ENCODE assay signal across 15 mouse cellular contexts in genomic region chr2:73919642-73920041, GRCm38 (mm10). TPM values are rescaled to one million over a fixed set of nuclear protein-coding genes. Genes with fewer than 3 reads are reported as not detected.
A peak's percentile ranks its signal among the peaks of the same experiment; 100 is the strongest.
DNase-seq lines count a peak whose midpoint lies in the region; ATAC-seq and TF ChIP-seq lines count a peak whose summit lies in the region.
"Had no signal": no experiment of that assay in that cellular context is flagged by ENCODE, and none has a peak within 500 bp of the region (broad histone marks: within the 10 kb centered on the region; RNA-seq: fewer than 3 reads in every experiment).

No protein-coding gene starts in this region.

- no peaks in the 10 kb centered on the region for H3K27me3 ChIP-seq in limb, embryonic 14.5 days (ENCODE audit: control insufficient read depth, insufficient read depth, low read length)
- 0 out of 2 replicates have a peak, but pooled peaks cover 3% of the 10 kb centered on the region for H3K27me3 ChIP-seq in limb, embryonic 10.5 days (ENCODE audit: low read depth, poor library complexity, severe bottlenecking)
- no peaks in the 10 kb centered on the region for H3K27me3 ChIP-seq in embryonic facial prominence, embryonic 15.5 days
- H3K27me3 ChIP-seq in midbrain, embryonic 15.5 days (replicated peaks): no peaks in the 10 kb centered on the region
- H3K27me3 ChIP-seq: CH12.LX had no signal

- no peaks in the 10 kb centered on the region for H3K9me3 ChIP-seq in limb, embryonic 14.5 days (ENCODE audit: control insufficient read depth, low read length)
- no peaks in the 10 kb centered on the region for H3K9me3 ChIP-seq in limb, embryonic 10.5 days (replicated peaks)
- H3K9me3 ChIP-seq in embryonic facial prominence, embryonic 15.5 days (replicated peaks): no peaks in the 10 kb centered on the region
- H3K9me3 ChIP-seq in midbrain, embryonic 15.5 days: no peaks in the 10 kb centered on the region
- H3K9me3 ChIP-seq: forebrain, embryonic 10.5 days; limb, embryonic 12.5 days had no signal

- DNase-seq in limb, embryonic 14.5 days (ENCODE audit: low spot score): peak; percentile 52
- no peak for DNase-seq in limb, embryonic 10.5 days (ENCODE audit: low spot score)
- DNase-seq in layer of hippocampus, adult 8-10 months (ENCODE audit: low spot score in 2 of 2): peak; percentile 30 to 57
- DNase-seq in right cerebral cortex, postnatal 10 days (ENCODE audit: low spot score in 2 of 2): peak; percentile 64 to 70
- DNase-seq in kidney, postnatal 10 days: no peak
- no peak for DNase-seq in cerebellum, adult 9-11 months
- DNase-seq: lung, postnatal 14 days; thymus, postnatal 4 days had no signal

- H3K36me3 ChIP-seq in limb, embryonic 14.5 days (ENCODE audit: control insufficient read depth, insufficient read depth, low read length): no peaks in the 10 kb centered on the region
- H3K36me3 ChIP-seq in limb, embryonic 10.5 days: no peaks in the 10 kb centered on the region
- H3K36me3 ChIP-seq in embryonic facial prominence, embryonic 15.5 days: no peaks in the 10 kb centered on the region
- no peaks in the 10 kb centered on the region for H3K36me3 ChIP-seq in midbrain, embryonic 15.5 days (replicated peaks)
- H3K36me3 ChIP-seq: forebrain, embryonic 10.5 days; limb, embryonic 12.5 days had no signal

- no peak for ATAC-seq in limb, embryonic 14.5 days (ENCODE audit: low FRiP score, low read depth)
- no peak for ATAC-seq in embryonic facial prominence, embryonic 15.5 days (ENCODE audit: insufficient number of reproducible peaks, low FRiP score, low TSS enrichment, low read depth)
- ATAC-seq in midbrain, embryonic 15.5 days (replicated peaks): no peak

- 0 out of 2 replicates have a peak, but pooled peaks cover 4% of the 10 kb centered on the region for H3K4me1 ChIP-seq in limb, embryonic 14.5 days (ENCODE audit: control insufficient read depth, insufficient read depth, low read length)
- no peaks in the 10 kb centered on the region for H3K4me1 ChIP-seq in limb, embryonic 10.5 days
- H3K4me1 ChIP-seq in embryonic facial prominence, embryonic 15.5 days: no peaks in the 10 kb centered on the region
- H3K4me1 ChIP-seq in midbrain, embryonic 15.5 days: no peaks in the 10 kb centered on the region
- H3K4me1 ChIP-seq: forebrain, embryonic 10.5 days; limb, embryonic 12.5 days had no signal

- H3K9ac ChIP-seq in limb, embryonic 14.5 days (ENCODE audit: low read depth, low read length, severe bottlenecking): no peak overlapping the region
- no peak overlapping the region for H3K9ac ChIP-seq in embryonic facial prominence, embryonic 15.5 days
- H3K9ac ChIP-seq in midbrain, embryonic 15.5 days: no peak overlapping the region
- H3K9ac ChIP-seq: hindbrain, embryonic 14.5 days; limb, embryonic 12.5 days had no signal

- no peak overlapping the region for H3K4me2 ChIP-seq in limb, embryonic 14.5 days (replicated peaks; ENCODE audit: low read depth, low read length, severe bottlenecking)
- no peak overlapping the region for H3K4me2 ChIP-seq in embryonic facial prominence, embryonic 15.5 days (replicated peaks)
- no peak overlapping the region for H3K4me2 ChIP-seq in midbrain, embryonic 15.5 days
- H3K4me2 ChIP-seq: heart, embryonic 11.5 days; hindbrain, embryonic 14.5 days; limb, embryonic 12.5 days had no signal

- WGBS in limb, embryonic 14.5 days: 43% methylated on average over 7 of the region's 7 CpGs
- WGBS in limb, embryonic 10.5 days: 79% methylated on average over 7 of the region's 7 CpGs
- 35% methylated on average over 7 of the region's 7 CpGs for WGBS in embryonic facial prominence, embryonic 15.5 days
- WGBS in midbrain, embryonic 15.5 days: 75% methylated on average over 7 of the region's 7 CpGs

- H3K4me3 ChIP-seq in limb, embryonic 14.5 days (replicated peaks; ENCODE audit: low read length): no peak overlapping the region
- no peak overlapping the region for H3K4me3 ChIP-seq in limb, embryonic 10.5 days
- no peak overlapping the region for H3K4me3 ChIP-seq in embryonic facial prominence, embryonic 15.5 days (replicated peaks)
- no peak overlapping the region for H3K4me3 ChIP-seq in midbrain, embryonic 15.5 days
- H3K4me3 ChIP-seq: forebrain, embryonic 10.5 days; limb, embryonic 12.5 days had no signal

- no peak overlapping the region for H3K27ac ChIP-seq in limb, embryonic 14.5 days (replicated peaks; ENCODE audit: low read depth, low read length)
- no peak overlapping the region for H3K27ac ChIP-seq in limb, embryonic 10.5 days
- peak overlapping the region; percentile 58; the same call in 1 of the 2 replicates for H3K27ac ChIP-seq in embryonic facial prominence, embryonic 15.5 days (replicated peaks)
- H3K27ac ChIP-seq in midbrain, embryonic 15.5 days: no peak overlapping the region
- H3K27ac ChIP-seq: forebrain, embryonic 10.5 days; hindbrain, embryonic 14.5 days; limb, embryonic 12.5 days had no signal

- TF ChIP-seq POLR2A in limb, embryonic 14.5 days (IDR thresholded peaks at IDR 0.05; ENCODE audit: borderline replicate concordance, extremely low read depth, insufficient read depth, insufficient read length): no peak

RNA-seq across cellular contexts. Expression of gene Atp5g3, which starts 8.5 kb away (rescaled TPM):
- 647 and 720 TPM in 2 replicates for polyA plus RNA-seq in limb, embryonic 14.5 days (2012; rRNA removed)
- 1,044 and 1,089 TPM in 2 replicates for polyA plus RNA-seq in limb, embryonic 14.5 days (2014; fragmentation: Nextera tagmentation; extraction: Ambion mirVana)
- 886 and 910 TPM in 2 replicates for polyA plus RNA-seq in limb, embryonic 10.5 days (2016; fragmentation: Nextera tagmentation; extraction: Ambion mirVana)
- polyA plus RNA-seq in embryonic facial prominence, embryonic 15.5 days (2015; fragmentation: Nextera tagmentation; extraction: Ambion mirVana): 982 and 1,030 TPM in 2 replicates
- 100 to 1,000 TPM; 483 to 509 (median 502) TPM for total RNA-seq in layer of hippocampus, adult 8-10 months (2022)
- polyA plus RNA-seq in midbrain, embryonic 15.5 days (2015; fragmentation: Nextera tagmentation; extraction: Ambion mirVana): 968 and 1,008 TPM in 2 replicates

RNA-seq across cellular contexts. Expression of gene Atf2, which starts 27.2 kb away (rescaled TPM):
- polyA plus RNA-seq in limb, embryonic 14.5 days (2012; rRNA removed): 30.2 and 31.3 TPM in 2 replicates
- polyA plus RNA-seq in limb, embryonic 14.5 days (2014; fragmentation: Nextera tagmentation; extraction: Ambion mirVana): 55.3 and 55.6 TPM in 2 replicates
- polyA plus RNA-seq in limb, embryonic 10.5 days (2016; fragmentation: Nextera tagmentation; extraction: Ambion mirVana): 71.8 and 85.3 TPM in 2 replicates
- polyA plus RNA-seq in embryonic facial prominence, embryonic 15.5 days (2015; fragmentation: Nextera tagmentation; extraction: Ambion mirVana): 57.5 and 62.2 TPM in 2 replicates
- total RNA-seq in layer of hippocampus, adult 8-10 months (2022): 100 to 1,000 TPM; 127 to 177 (median 149) TPM
- polyA plus RNA-seq in midbrain, embryonic 15.5 days (2015; fragmentation: Nextera tagmentation; extraction: Ambion mirVana): 115 and 119 TPM in 2 replicates

Comparison
In these comparisons a context has a peak if more than half of its experiments do, and no peak if none do; other contexts are left out.
1. DNase-seq: peak in limb, embryonic 14.5 days (single experiment), layer of hippocampus, adult 8-10 months (2 of 2) and right cerebral cortex, postnatal 10 days (2 of 2); none in limb, embryonic 10.5 days (single experiment), kidney, postnatal 10 days (single experiment) and cerebellum, adult 9-11 months (single experiment).